Mouse (Mus musculus): ENCODE measurements around the gene Clca4a. TPM values are rescaled to one million over a fixed set of nuclear protein-coding genes. Genes with fewer than 3 reads are reported as not detected.

The Clca4a gene
- polyA plus RNA-seq, 1 experiment = not detected

- no peak overlapping the region for H3K27ac ChIP-seq (ENCODE audit: insufficient read depth, low read depth, low read length)
- H3K36me3 ChIP-seq (ENCODE audit: control insufficient read depth, insufficient read depth, low read length) = no peaks in the 10 kb centered on the region
- H3K4me3 ChIP-seq (ENCODE audit: insufficient read depth, low read depth, low read length) = no peak overlapping the region
- WGBS = 93% methylated on average over 1 of the region's 1 CpGs
- no peaks in the 10 kb centered on the region for H3K27me3 ChIP-seq (replicated peaks; ENCODE audit: control insufficient read depth, insufficient read depth, low read length)
- H3K4me1 ChIP-seq (ENCODE audit: control insufficient read depth, insufficient read depth, low read length) = no peaks in the 10 kb centered on the region
- no peak for DNase-seq
- no peak for TF ChIP-seq CTCF (conservative IDR thresholded peaks at IDR 0.05; ENCODE audit: insufficient read depth, insufficient read length, low read depth, low read length)
- TF ChIP-seq POLR2A (IDR thresholded peaks at IDR 0.05; ENCODE audit: low read depth, low read length) = no peak
Observed at GRCm38 (mm10) chr3:144933011-144933491, 41.8 kb downstream of the Clca4a start.

- H3K4me1 ChIP-seq (ENCODE audit: control insufficient read depth, insufficient read depth, low read length) = no peaks in the 10 kb centered on the region
- no peak for DNase-seq
- H3K4me3 ChIP-seq (ENCODE audit: insufficient read depth, low read depth, low read length) = no peak within 1 kb of the TSS
Observed at GRCm38 (mm10) chr3:144932335-144932734, 42.5 kb downstream of the Clca4a start, which contains the start of gene Clca4b. TSS of gene Clca4b (minus strand) at chr3:144932529.

GRCm38 (mm10) chr3:144914014-144914413 is 60.8 kb downstream of the Clca4a start:
- Histone ChIP-seq H3K4me1 (ENCODE audit: control insufficient read depth, insufficient read depth, low read length) (no peaks in the 10 kb centered on the region), H3K4me3 (ENCODE audit: insufficient read depth, low read depth, low read length) (no peak overlapping the region), H3K36me3 (ENCODE audit: control insufficient read depth, insufficient read depth, low read length) (no peaks in the 10 kb centered on the region), H3K27ac (ENCODE audit: insufficient read depth, low read depth, low read length) (no peak overlapping the region), H3K27me3 (replicated peaks; ENCODE audit: control insufficient read depth, insufficient read depth, low read length) (no peaks in the 10 kb centered on the region)
- DNase-seq = no peak
- WGBS = 88% methylated on average over 2 of the region's 2 CpGs
- no peak for TF ChIP-seq POLR2A (IDR thresholded peaks at IDR 0.05; ENCODE audit: low read depth, low read length)
- no peak for TF ChIP-seq CTCF (conservative IDR thresholded peaks at IDR 0.05; ENCODE audit: insufficient read depth, insufficient read length, low read depth, low read length)

More at GRCm38 (mm10) chr3:144932335-144932734, 42.5 kb downstream of the Clca4a start, which contains the start of gene Clca4b:
- Histone ChIP-seq H3K27me3 (replicated peaks; ENCODE audit: control insufficient read depth, insufficient read depth, low read length) (no peaks in the 10 kb centered on the region), H3K27ac (ENCODE audit: insufficient read depth, low read depth, low read length) (no peak within 1 kb of the TSS), H3K36me3 (ENCODE audit: control insufficient read depth, insufficient read depth, low read length) (no peaks in the 10 kb centered on the region)
- TF ChIP-seq CTCF (conservative IDR thresholded peaks at IDR 0.05; ENCODE audit: insufficient read depth, insufficient read length, low read depth, low read length) (no peak), POLR2A (IDR thresholded peaks at IDR 0.05; ENCODE audit: low read depth, low read length) (no peak)

Other genes with a start within 250 kb of the Clca4a start
- gene Clca3a1, start 214.1 kb downstream of the Clca4a start, polyA plus RNA-seq (2012; rRNA removed) = 3.0 and 4.3 TPM in 2 replicates
- gene Clca3a2, start 155.6 kb downstream of the Clca4a start, polyA plus RNA-seq (2012; rRNA removed) = 0.63 and 0.75 TPM in 2 replicates
- gene Clca3b, start 125.7 kb downstream of the Clca4a start, polyA plus RNA-seq (2012; rRNA removed) = not detected in 2 replicates
- gene Clca4b, start 42.5 kb downstream of the Clca4a start, polyA plus RNA-seq (2012; rRNA removed) = 0.02 TPM in 1 of 2 replicates, not detected in the other
- 0.03 and 0.08 TPM in 2 replicates for gene Clca1, start 57.7 kb upstream of the Clca4a start, polyA plus RNA-seq (2012; rRNA removed)
- 0.08 and 0.14 TPM in 2 replicates for gene Clca2, start 124.4 kb upstream of the Clca4a start, polyA plus RNA-seq (2012; rRNA removed)
- gene Odf2l, start 143.5 kb upstream of the Clca4a start, polyA plus RNA-seq (2012; rRNA removed) = 2.7 and 3.9 TPM in 2 replicates

Data from kidney, adult 2 months (tissue).